Mouse (Mus musculus): Measurements from ENCODE around the gene Map3k4. TPM values are rescaled to one million over a fixed set of nuclear protein-coding genes. Genes with fewer than 3 reads are reported as not detected.

The Map3k4 gene
- total and polyA plus RNA-seq, 3 experiments = 12.7 to 22.6 (median 20.9) TPM

- H3K27ac ChIP-seq (ENCODE audit: insufficient read depth, low read depth) = no peak overlapping the region
- no peaks in the 10 kb centered on the region for H3K9me3 ChIP-seq (replicated peaks; ENCODE audit: low read length)
- no peak overlapping the region for H3K4me3 ChIP-seq (replicated peaks in 1 of 3; ENCODE audit: low read depth in 2 of 3, low read length in 2 of 3, poor library complexity in 1 of 3)
- H3K4me2 ChIP-seq (ENCODE audit: insufficient read depth, low read depth, poor library complexity, severe bottlenecking) = no peak overlapping the region
- dilution Hi-C loops (cut with MboI; ENCODE audit: extremely low pct_ligation_motif_present, extremely low pct_unique_long_range_greater_than_20kb, low sequenced_read_pairs) (no loop called here), in situ Hi-C loops (cut with MboI; ENCODE audit: low pct_ligation_motif_present, low pct_unique_long_range_greater_than_20kb, low sequenced_read_pairs) (no loop called here)
- H3K9ac ChIP-seq (ENCODE audit: insufficient read depth, low read depth) = no peak overlapping the region
- peaks cover 33 to 78% of the 10 kb centered on the region in 2 experiments for H3K36me3 ChIP-seq (replicated peaks in 1 of 2; ENCODE audit: control insufficient read depth in 1 of 2, insufficient read depth in 1 of 2, low read length in 1 of 2)
- no peaks in the 10 kb centered on the region for H3K79me2 ChIP-seq (replicated peaks; ENCODE audit: control insufficient read depth, extremely low read depth, insufficient read depth, poor library complexity, severe bottlenecking)
- peaks cover 3 to 26% of the 10 kb centered on the region in 2 experiments for H3K4me1 ChIP-seq (ENCODE audit: control insufficient read depth in 1 of 2, insufficient read depth in 2 of 2)
- H3K27me3 ChIP-seq (replicated peaks) = no peaks in the 10 kb centered on the region
- no peak for DNase-seq (ENCODE audit: extremely low read depth)
- no peak for TF ChIP-seq MXI1 (IDR thresholded peaks at IDR 0.05; ENCODE audit: low read depth, low read length)
- no peak for TF ChIP-seq ZC3H11A (IDR thresholded peaks at IDR 0.05; ENCODE audit: low read depth, low read length)
- TF ChIP-seq MAZ (IDR thresholded peaks at IDR 0.05; ENCODE audit: low read depth, low read length) = no peak
Measured at GRCm38 (mm10) chr17:12261376-12261775, 57.2 kb downstream of the Map3k4 start.

GRCm38 (mm10) chr17:12259957-12260356, 58.6 kb downstream of the Map3k4 start:
- Histone ChIP-seq H3K79me2 (replicated peaks; ENCODE audit: control insufficient read depth, extremely low read depth, insufficient read depth, poor library complexity, severe bottlenecking) (no peaks in the 10 kb centered on the region), H3K27me3 (replicated peaks) (no peaks in the 10 kb centered on the region), H3K4me1 (ENCODE audit: control insufficient read depth in 1 of 2, insufficient read depth in 2 of 2) (peaks cover 0 to 13% of the 10 kb centered on the region in 2 experiments; a peak in 2 of 4 replicates), H3K9ac (ENCODE audit: insufficient read depth, low read depth) (no peak overlapping the region), H3K9me3 (replicated peaks; ENCODE audit: low read length) (no peaks in the 10 kb centered on the region), H3K36me3 (replicated peaks in 1 of 2; ENCODE audit: control insufficient read depth in 1 of 2, insufficient read depth in 1 of 2, low read length in 1 of 2) (peaks cover 41 to 88% of the 10 kb centered on the region in 2 experiments), H3K4me2 (ENCODE audit: insufficient read depth, low read depth, poor library complexity, severe bottlenecking) (no peak overlapping the region), H3K4me3 (replicated peaks in 1 of 3; ENCODE audit: low read depth in 2 of 3, low read length in 2 of 3, poor library complexity in 1 of 3) (no peak overlapping the region), H3K27ac (ENCODE audit: insufficient read depth, low read depth) (no peak overlapping the region)
- DNase-seq (ENCODE audit: extremely low read depth) = no peak
- dilution Hi-C loops (cut with MboI; ENCODE audit: extremely low pct_ligation_motif_present, extremely low pct_unique_long_range_greater_than_20kb, low sequenced_read_pairs) (no loop called here), in situ Hi-C loops (cut with MboI; ENCODE audit: low pct_ligation_motif_present, low pct_unique_long_range_greater_than_20kb, low sequenced_read_pairs) (loop anchor here (10.0 kb wide), 1 partner anchor 105 kb away; no protein-coding TSS in a partner anchor)
- TF ChIP-seq ZC3H11A (IDR thresholded peaks at IDR 0.05; ENCODE audit: low read depth, low read length) (no peak), KAT2A (IDR thresholded peaks at IDR 0.05; ENCODE audit: insufficient replicate concordance, low read length) (no peak), ELF1 (IDR thresholded peaks at IDR 0.05; ENCODE audit: low read depth, low read length) (no peak), NELFE (IDR thresholded peaks at IDR 0.05; ENCODE audit: low read depth, low read length) (no peak), IRF4 (IDR thresholded peaks at IDR 0.05; ENCODE audit: low read depth, low read length) (no peak), JUN (IDR thresholded peaks at IDR 0.05; ENCODE audit: insufficient read depth, low read depth, low read length) (no peak), USF2 (conservative IDR thresholded peaks at IDR 0.05; ENCODE audit: low read depth, low read length) (no peak), SIN3A (IDR thresholded peaks at IDR 0.05; ENCODE audit: low read length) (no peak), EP300 (IDR thresholded peaks at IDR 0.05; ENCODE audit: low read length) (no peak), TCF12 (IDR thresholded peaks at IDR 0.05; ENCODE audit: low read depth, low read length) (no peak)

- dilution Hi-C loops (cut with MboI; ENCODE audit: extremely low pct_ligation_motif_present, extremely low pct_unique_long_range_greater_than_20kb, low sequenced_read_pairs) (no loop called here), in situ Hi-C loops (cut with MboI; ENCODE audit: low pct_ligation_motif_present, low pct_unique_long_range_greater_than_20kb, low sequenced_read_pairs) (loop anchor here (10.0 kb wide), 1 partner anchor 106 kb away; no protein-coding TSS in a partner anchor)
- H3K36me3 ChIP-seq (replicated peaks in 1 of 2; ENCODE audit: control insufficient read depth in 1 of 2, insufficient read depth in 1 of 2, low read length in 1 of 2) = peaks cover 54 to 93% of the 10 kb centered on the region in 2 experiments
- peaks cover 0 to 13% of the 10 kb centered on the region in 2 experiments; a peak in 2 of 4 replicates for H3K4me1 ChIP-seq (ENCODE audit: control insufficient read depth in 1 of 2, insufficient read depth in 2 of 2)
- H3K27ac ChIP-seq (ENCODE audit: insufficient read depth, low read depth) = no peak overlapping the region
- H3K9me3 ChIP-seq (replicated peaks; ENCODE audit: low read length) = no peaks in the 10 kb centered on the region
- H3K4me3 ChIP-seq (replicated peaks in 1 of 3; ENCODE audit: low read depth in 2 of 3, low read length in 2 of 3, poor library complexity in 1 of 3) = no peak overlapping the region
- no peaks in the 10 kb centered on the region for H3K79me2 ChIP-seq (replicated peaks; ENCODE audit: control insufficient read depth, extremely low read depth, insufficient read depth, poor library complexity, severe bottlenecking)
- no peak overlapping the region for H3K4me2 ChIP-seq (ENCODE audit: insufficient read depth, low read depth, poor library complexity, severe bottlenecking)
- H3K9ac ChIP-seq (ENCODE audit: insufficient read depth, low read depth) = no peak overlapping the region
- no peak for DNase-seq (ENCODE audit: extremely low read depth)
- no peak for TF ChIP-seq USF2 (conservative IDR thresholded peaks at IDR 0.05; ENCODE audit: low read depth, low read length)
- TF ChIP-seq ZKSCAN1 (IDR thresholded peaks at IDR 0.05; ENCODE audit: borderline replicate concordance, low read depth, low read length) = no peak
- no peak for TF ChIP-seq JUND (conservative IDR thresholded peaks at IDR 0.05; ENCODE audit: low read depth, low read length)
- no peak for TF ChIP-seq JUN (IDR thresholded peaks at IDR 0.05; ENCODE audit: insufficient read depth, low read depth, low read length)
- no peak for TF ChIP-seq RCOR1 (conservative IDR thresholded peaks at IDR 0.05; ENCODE audit: low read depth, low read length)
- no peak for TF ChIP-seq ELF1 (IDR thresholded peaks at IDR 0.05; ENCODE audit: low read depth, low read length)
- TF ChIP-seq USF1 (IDR thresholded peaks at IDR 0.05; ENCODE audit: low read depth, low read length) = no peak
- no peak for TF ChIP-seq NELFE (IDR thresholded peaks at IDR 0.05; ENCODE audit: low read depth, low read length)
- TF ChIP-seq CTCF (conservative IDR thresholded peaks at IDR 0.05 in 1 of 2, IDR thresholded peaks at IDR 0.05 in 1 of 2; ENCODE audit: low read depth in 2 of 2, low read length in 2 of 2) = no peak
- TF ChIP-seq ETS1 (conservative IDR thresholded peaks at IDR 0.05; ENCODE audit: low read depth, low read length) = no peak
- TF ChIP-seq NRF1 (IDR thresholded peaks at IDR 0.05; ENCODE audit: low read depth, low read length) = no peak
- TF ChIP-seq POLR2A (IDR thresholded peaks at IDR 0.05; ENCODE audit: low read depth, low read length) = no peak
- TF ChIP-seq ZNF384 (IDR thresholded peaks at IDR 0.05; ENCODE audit: low read depth, low read length) = no peak
- TF ChIP-seq BHLHE40 (IDR thresholded peaks at IDR 0.05; ENCODE audit: low read depth, low read length) = no peak
- no peak for TF ChIP-seq TCF12 (IDR thresholded peaks at IDR 0.05; ENCODE audit: low read depth, low read length)
- no peaks in the 10 kb centered on the region for H3K27me3 ChIP-seq (replicated peaks)
Measured at GRCm38 (mm10) chr17:12258517-12258916, 60.1 kb downstream of the Map3k4 start.
